Mouse (Mus musculus) mesoderm, embryonic 11.5 days (tissue): ENCODE measurements at regions not wholly inside any gene's neighbourhood (a gene's known extent, or its start where the extent isn't known, plus 50 kb on each side); places are given as distances from the start of the nearest gene placed in this dataset.

Source experiments
- DNase-seq: peaks from one replicate; pipeline ENCODE4 v3.0.0-alpha.2; 2012; ENCODE audit warnings: low read depth, low spot score

DNA sequence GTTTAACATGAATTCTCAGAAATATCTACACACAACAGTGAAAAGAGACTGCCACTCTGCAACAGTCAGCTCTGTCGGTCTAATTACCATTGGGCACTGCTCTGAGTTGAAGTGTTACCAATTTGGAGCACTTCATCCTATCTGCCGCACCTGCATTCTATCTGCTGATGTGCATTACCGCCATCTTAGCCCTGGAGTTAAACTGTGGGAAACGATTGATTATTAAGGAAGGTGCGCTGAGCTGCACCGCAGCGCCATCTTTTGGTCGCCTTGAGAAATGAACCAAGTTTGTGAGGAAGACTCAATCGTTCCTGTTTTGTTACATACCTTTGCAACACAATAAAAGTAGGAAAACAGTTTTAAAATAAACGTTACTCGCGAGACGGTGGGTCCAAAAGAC lies 110.5 kb downstream of the Rergl start:
- DNase-seq = peak; percentile 79

DNA sequence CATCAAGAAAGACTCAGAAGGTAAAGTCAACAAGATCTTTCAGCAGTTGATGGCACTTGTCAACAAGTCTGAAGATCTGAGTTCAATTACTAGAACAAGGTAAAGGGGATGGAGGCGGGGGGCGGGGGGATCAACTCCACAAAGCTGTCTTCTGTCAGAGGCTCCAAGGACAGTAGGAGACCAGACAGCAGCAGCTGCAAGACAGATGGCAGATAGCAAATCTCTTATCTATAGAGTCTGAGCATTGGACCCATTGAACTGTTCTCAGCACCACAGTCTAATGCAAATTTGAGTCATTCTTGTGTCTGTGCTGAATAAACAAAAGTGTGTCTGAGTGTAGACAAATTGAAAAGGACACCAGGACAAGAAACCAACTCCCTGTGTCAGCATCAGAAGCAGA lies 150.8 kb downstream of the Rergl start:
- DNase-seq = no peak

DNA sequence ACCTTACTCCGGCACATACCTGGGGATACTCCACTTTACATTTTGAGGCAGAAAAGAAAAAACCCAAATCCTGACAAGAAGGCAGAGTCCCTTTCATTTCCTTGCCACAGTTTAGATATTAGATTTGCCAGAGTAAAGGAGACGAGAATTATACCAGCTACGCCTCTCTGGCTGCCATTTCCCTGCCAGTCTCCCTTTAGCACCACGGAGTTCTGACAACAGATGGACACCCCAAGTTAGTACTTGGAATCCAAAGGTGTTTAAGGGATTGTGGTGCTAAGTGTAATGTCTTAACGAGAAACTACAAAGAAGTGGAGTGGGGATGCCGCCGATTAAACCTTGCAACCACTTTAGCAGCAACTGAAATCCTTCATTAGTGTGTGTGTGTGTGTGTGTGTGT lies 176.6 kb downstream of the Rergl start:
- DNase-seq = no peak

- peak; percentile 23 for DNase-seq
Measured at GRCm38 (mm10) chr6:139307651-139308050, 194.1 kb downstream of the Rergl start.

- no peak for DNase-seq
Measured at GRCm38 (mm10) chr6:139304306-139304705, 197.5 kb downstream of the Rergl start.

DNA sequence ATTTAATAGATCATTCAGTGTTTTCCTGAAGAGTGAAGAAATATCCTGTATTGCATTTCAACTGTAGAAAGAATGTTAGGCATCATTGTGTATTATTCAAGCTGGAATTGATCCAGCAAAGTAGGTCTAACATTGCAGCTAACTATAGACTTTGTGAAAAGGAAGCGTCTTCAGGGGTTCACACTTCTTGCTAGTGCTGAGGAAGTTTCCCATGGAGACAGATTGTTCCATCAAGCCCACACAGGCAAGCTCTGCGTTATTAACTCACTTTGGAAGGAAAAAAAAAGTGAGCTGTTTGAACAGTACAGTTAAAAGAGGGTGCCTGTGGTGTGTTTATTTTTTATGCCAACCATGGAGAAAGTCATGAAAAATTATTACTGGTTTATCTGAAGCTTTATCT lies 206.1 kb downstream of the Rergl start:
- no peak for DNase-seq

- DNase-seq = no peak
Measured at GRCm38 (mm10) chr6:139279093-139279492, 222.7 kb downstream of the Rergl start.

DNA sequence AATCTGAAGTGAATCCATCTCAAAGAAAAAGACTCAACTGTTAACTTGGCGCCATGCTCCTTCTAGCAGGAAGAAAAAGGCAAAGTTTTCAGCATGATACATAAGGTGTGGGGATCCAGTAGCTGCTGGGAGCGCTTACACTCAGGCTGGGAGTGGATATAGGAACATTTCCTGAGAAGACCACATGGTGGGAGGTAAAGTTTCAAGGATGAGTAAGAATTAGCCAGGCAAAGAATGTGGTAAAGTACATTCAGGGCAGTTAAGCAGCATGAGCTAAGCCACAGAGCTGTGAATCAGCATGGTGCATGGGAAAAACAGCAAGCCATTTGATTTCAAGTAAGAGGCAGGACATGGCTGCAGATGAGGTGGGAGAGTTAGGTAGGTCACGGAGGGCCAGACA lies 226.3 kb downstream of the Rergl start:
- peak; percentile 39 for DNase-seq

DNA sequence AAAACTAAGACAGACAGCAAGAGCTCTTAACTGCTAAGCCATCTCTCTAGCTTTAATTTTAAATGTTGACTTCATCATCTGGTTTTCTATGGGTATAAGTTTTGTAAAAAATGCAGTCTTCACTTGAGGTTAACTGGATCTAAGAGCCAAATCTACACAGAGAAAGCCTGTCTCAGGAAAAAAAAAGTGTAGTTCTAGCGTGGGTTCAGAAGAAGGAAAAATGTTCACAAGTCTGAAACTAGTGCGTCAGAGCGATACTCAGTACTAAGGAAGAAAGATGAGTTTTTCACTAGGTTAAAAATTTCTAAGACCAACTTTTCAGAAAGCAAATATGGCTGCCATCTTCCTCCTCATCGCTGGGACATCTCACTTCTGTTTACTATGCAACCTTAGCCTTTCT lies 248.1 kb downstream of the Rergl start:
- DNase-seq = no peak

GRCm38 (mm10) chr6:139248920-139249547 lies 252.7 kb downstream of the Rergl start:
- DNase-seq = peak; percentile 75

GRCm38 (mm10) chr6:139226127-139226526 lies 275.6 kb downstream of the Rergl start:
- no peak for DNase-seq

- DNase-seq = peak; percentile 23
Measured at GRCm38 (mm10) chr6:139214488-139214887, 287.3 kb downstream of the Rergl start.

GRCm38 (mm10) chr6:139210256-139210655 lies 291.5 kb downstream of the Rergl start:
- no peak for DNase-seq

DNA sequence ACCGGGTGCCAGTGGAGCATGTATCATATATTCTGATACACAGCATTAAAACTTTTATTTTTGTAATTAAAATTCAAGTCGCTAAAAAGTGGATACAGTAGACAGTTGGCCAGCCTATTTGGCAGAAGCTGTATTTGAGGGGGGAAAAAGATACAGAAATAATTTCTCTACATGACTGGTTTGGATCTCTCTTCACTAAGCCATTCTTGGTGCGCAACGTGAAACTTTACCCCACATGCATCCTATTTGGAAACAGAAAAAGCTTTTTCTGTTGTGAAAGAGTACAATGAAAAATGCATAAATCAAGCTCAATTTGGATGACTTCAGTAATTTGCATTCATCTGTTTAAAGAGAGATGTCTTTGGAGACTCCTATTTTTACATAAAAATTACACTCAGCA lies 303.2 kb downstream of the Rergl start:
- DNase-seq = no peak

DNA sequence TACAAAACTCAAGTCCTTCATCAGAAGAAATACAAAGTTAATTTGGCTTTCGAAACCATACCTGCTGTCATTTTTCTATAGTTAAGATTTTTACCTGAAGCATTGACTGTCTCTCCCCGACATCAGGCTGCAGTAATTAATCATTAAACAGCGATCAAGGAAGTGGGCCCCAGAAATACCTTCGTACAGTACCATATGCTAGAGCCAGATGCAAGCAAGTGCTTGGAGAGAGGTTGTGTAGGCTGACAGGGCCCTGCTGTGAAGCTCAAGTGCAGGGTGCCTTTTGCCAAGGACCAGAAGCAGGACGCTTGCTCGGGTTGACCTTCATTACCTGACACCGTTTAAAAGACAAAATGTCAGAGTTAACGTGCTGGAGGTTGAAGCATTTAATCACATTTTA lies 315.3 kb downstream of the Rergl start:
- DNase-seq = no peak

- no peak for DNase-seq
Measured at GRCm38 (mm10) chr6:139160352-139160751, 341.4 kb downstream of the Rergl start.

DNA sequence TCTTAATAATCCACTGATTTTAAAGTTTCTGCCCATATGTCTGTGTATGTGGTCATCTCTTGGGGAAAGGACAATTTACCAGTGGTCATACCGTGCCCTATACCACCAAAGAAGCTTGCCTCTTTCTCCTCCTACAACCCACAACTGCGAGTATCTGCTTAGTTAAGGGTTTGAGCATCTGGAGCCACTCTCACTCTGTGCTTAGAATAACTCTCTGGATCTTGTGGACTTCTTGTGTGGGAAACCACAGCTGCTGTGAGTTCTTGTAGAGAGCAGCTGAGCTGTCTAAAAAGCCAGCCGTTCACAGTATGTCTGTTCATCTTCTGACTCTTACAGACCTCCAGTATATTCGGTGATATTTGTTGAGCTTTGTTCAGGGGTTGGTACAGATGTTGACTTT lies 342.0 kb downstream of the Rergl start:
- DNase-seq = no peak

DNA sequence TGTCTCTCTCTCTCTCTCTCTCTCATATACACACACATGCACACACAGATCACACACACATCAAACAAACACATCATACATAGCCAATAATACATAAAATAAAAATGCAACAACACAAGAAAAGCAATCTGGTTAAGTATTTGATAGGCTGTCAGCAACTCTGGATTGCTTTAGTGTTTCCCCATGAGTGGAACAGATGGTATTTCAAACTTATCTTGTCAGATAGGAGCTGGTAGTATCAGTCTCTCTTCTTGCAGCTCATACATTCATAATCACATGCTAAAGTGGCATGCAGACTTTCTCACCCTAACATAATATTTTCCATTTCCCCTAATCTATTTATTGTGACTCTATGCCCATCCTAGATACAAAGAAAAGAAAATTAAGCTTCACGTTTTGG lies 347.0 kb downstream of the Rergl start:
- no peak for DNase-seq

GRCm38 (mm10) chr6:139135693-139136092 lies 366.1 kb downstream of the Rergl start:
- DNase-seq = no peak

GRCm38 (mm10) chr6:139132083-139132679 lies 369.6 kb downstream of the Rergl start:
- no peak for DNase-seq

DNA sequence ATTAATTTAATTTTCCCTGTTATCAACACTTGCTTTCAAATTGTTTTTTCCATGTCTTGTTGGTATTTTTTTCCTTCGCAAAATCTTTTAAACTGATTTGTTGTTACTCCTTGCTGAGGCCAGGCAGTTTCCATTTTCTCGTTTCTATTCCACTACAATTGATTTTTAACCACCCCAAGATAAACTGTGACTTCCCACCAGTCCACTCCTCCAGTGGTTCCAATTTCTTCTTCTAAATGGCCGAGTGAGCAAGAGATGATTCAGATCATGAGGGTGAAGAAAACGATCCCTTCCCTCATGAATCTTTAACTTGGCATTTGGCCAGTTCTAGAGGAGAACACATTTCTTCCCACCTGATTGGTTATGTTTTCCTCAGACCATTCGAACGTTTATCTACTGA lies 393.5 kb downstream of the Rergl start:
- DNase-seq = no peak

DNA sequence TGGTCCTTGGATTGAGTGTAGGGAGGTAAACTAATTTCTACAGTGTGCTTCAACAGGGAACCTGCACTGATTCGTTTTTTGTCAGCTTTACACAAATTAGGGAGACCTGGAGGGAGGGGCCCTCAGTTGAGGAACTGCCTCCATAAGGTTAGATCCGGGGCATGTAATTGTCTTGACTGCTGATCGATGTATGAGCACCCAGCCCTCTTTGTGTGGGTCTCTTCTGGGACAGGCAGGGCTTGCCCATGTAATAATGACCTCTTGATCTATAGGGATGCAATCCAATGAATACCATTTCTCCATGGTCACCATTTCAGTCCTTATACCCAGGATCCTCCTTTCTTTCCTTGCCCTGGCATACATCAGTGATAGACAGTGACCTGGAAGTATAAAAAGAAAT lies 398.4 kb downstream of the Rergl start:
- no peak for DNase-seq

DNA sequence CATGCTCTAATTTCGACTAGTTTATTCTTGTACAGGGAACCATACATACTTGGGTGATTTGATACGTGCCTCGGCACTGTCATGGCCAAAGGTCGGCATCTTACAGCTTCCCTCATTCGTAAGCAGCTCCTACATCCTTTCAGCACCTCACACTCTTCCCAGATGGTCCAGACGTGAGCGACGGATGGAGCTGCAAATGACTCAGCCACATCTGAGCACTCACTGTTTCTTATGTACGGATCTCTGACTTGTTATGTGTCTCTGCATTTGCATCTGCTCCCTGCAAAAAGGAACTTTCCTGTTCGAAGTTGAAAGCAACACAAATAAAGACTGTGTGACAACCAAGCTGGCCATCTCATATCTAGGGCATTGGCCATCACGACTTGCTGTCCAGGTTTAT lies 402.5 kb downstream of the Rergl start:
- no peak for DNase-seq

DNA sequence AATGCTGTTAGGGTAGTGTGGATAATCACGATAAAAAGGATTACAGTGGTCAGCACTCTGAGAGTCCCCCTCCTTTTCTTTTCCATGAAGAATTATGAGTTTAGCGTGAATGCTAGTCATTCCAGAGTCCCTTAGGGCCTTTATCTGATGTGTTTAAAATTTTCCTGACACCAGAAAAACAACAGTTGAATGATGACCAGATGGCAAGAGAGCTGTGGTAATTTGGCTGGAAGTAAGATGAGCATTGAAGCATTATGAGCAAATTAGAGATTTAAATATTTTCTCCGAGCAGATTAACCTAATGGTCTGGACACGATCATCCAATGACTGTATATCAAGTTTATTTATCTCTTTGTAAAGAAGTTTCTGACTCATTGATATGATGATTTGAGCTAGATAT lies 417.1 kb upstream of the Igbp1b start:
- no peak for DNase-seq
